Mouse (Mus musculus): ENCODE results near the gene Gm7075.

GRCm38 (mm10) chr10:63429380-63429779, 7.8 kb upstream of the Gm7075 start:
- TF ChIP-seq CTCF (IDR thresholded peaks at IDR 0.05; ENCODE audit: control insufficient read depth, insufficient read depth, insufficient replicate concordance, low read depth, low read length), result no peak
- TF ChIP-seq POLR2A (IDR thresholded peaks at IDR 0.05; ENCODE audit: control insufficient read depth, low read depth, low read length), result no peak; the same call in 1 of the 2 replicates
